Mouse (Mus musculus) cerebellum, postnatal 4 days (tissue): ENCODE data around the gene S100a10.
"Not testable (repeated sequence)": the region's sequence is repeated elsewhere in the genome, so short reads cannot be mapped to it uniquely, and the experiment has no call there.

Source experiments
- DNase-seq, 2 experiments: peaks; one replicate each; pipeline ENCODE4 v3.0.0; 2022; ENCODE audit warnings: low spot score in 2 of 2, mixed read lengths in 1 of 2

The S100a10 gene

DNA sequence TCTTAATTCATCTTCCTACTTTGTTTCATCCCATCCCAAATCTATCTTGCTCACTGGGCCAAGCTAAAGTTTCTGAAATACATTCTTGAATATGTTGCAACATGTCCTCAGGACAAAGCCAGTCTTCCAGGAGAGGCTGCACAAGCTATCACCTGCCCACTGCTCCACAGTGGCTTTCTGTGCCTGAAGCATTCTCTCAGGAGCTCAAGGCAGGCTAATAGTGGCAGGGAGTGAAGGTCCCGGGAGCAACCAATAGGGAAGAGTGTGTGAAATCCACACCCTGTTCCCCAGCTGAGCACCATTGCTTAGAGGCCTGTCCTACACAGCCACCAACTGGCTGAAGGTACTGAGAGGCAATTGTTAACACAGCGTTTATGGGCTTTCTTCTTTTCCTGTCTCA lies 26.1 kb downstream of the S100a10 start:
- DNase-seq, result no peak

DNA sequence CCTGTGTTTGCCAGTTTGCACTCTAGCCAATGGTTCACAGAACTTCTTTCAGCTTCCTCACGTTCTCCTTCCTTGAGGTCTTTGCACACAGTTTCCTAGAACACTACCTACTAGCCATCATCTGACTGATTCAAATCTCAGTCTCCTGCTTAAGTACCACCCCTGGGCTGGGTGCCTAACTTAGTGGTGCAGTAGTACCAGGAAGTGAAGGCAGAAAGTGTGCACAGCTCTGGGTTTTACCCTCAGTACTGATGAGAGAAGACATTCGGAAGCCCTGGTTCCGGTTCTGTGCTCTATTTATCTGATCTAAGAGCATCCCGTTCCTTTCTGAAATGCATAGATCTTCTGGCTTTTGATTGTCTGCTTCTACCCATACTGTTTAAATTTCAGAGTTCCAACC lies 26.8 kb downstream of the S100a10 start:
- no peak for DNase-seq

DNA sequence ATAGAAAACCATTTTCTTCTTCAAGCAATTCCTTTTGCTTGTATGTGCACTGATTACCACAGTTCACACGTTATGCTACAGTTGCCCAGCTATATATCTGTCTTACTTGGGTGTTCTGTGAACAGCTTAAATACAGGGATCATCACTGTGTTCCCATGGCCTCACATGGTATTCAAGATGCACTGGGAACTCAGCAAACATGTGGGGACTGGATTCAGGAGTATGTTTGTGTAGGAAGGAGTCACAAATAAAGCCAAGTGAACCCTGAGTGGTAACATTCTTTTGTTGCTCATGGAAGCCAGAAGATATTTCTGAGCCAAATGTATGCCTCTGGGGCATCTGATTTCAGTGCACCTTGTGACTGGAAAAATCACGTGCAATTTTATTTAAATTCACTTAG lies 28.2 kb downstream of the S100a10 start:
- DNase-seq, result no peak

DNA sequence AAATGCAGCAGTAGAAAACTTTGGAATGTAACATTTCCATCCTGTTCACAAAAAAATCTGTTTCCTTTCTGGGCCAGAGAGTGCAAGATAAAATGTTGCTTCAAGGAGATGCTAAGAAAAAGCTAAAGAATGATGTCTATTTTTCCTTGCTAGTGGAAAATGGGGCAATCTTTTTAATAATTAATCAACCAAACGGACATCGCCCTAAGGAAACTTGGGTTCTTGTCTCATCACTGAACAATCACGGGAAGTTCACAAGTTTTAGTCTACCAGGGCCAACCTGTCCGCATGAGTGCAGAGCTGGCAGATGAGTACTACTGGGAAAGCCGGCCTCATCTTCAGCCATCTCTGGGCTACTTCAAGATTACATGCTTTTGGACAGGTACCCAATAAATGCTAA lies 34.7 kb downstream of the S100a10 start:
- no peak for DNase-seq

DNA sequence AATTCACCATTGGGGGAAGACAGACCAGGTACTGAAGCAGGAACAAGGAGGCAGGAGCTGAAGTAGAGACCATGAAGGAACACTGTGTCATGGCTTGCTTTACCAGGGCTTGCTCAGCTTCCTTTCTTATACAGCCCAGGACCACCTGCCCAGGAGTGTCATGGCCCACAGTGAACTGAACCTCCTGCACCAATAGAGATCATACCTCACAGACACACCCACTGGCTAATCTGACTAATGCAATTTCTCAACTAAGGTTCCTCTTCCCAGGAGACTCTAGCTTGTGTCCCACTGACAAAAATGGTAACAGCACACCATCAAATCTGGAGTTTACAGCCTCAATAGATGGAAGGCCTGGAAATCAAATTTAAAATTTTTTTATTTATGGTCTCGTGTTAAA lies 35.4 kb downstream of the S100a10 start:
- DNase-seq, result no peak

DNA sequence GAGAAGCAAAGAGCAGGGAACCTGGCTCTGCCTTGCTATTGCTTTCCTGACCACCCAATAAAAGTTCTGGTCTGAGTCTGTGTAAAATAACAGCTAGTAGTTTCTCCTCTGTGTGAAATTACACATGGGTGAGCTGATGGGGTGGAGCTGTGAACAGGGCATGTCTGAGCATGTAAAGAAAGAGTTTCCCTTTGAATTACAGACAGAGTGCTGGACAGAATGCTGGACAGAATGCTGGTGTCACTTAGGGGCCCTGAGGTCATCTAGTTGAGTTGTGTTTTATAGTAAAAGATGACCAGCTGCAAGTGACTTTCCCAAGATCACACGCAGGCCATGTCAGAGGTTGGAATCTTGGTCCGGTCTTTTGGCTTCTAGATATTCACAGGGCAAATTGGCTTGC lies 37.2 kb downstream of the S100a10 start:
- DNase-seq, result no peak

DNA sequence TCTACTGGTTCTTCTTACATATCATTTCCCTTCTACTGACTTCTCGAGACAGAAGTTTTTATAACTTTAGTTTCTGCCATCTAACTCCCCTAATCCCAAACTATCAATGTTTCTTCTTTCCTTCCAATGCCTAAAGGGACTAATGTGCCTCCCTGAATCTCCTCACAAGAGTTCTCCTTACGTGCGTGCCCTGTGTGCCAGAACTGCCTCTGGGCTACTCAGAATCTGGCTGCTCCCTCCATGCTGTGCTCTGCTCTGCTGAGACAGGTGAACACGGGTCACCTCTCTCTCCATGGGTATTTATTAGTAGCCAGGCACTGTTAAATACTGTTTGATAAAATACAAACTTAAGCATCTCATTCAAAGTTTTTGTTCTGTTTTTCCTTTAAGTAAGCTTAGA lies 38.1 kb downstream of the S100a10 start:
- DNase-seq, result no peak

DNA sequence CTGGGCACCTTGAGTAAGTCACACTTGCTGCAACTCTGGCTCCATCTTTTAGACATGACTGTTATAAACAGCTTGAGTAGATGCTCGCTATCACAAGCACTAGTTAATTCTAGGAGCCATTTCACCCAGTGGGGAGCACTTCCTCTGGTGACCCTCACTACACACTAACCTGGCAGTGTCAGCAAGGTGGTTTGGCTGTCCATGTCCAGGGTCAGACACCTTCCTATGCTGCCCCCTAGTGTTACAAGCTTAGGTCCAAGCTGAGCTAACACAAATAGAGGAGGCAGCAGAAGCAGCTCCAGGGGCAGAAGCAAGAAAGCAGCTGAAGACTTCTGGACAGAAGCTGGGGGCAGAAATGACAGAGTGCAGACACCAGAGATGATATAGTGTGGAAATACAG lies 38.6 kb downstream of the S100a10 start:
- DNase-seq, result peak in 1 of 2 experiments; percentile 7

DNA sequence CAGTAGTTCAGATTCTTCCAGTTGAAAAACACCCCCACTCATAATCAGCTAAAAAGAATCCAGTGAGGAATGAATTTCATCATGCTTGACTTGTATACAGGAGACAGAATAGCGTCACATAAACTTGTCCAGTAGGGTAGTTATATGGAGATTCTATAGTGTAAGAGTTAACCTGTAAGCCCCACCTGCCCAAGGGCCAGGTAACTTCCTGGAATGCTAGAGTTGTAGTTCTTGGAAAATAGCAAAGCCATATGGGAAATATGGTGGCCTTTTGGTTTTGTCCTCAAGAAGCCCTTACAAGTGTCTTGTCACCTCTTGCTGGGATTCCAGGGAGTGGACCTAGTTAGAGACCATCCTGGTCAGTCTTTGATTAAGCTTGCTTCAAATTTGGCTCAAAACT lies 41.8 kb downstream of the S100a10 start:
- no peak for DNase-seq

DNA sequence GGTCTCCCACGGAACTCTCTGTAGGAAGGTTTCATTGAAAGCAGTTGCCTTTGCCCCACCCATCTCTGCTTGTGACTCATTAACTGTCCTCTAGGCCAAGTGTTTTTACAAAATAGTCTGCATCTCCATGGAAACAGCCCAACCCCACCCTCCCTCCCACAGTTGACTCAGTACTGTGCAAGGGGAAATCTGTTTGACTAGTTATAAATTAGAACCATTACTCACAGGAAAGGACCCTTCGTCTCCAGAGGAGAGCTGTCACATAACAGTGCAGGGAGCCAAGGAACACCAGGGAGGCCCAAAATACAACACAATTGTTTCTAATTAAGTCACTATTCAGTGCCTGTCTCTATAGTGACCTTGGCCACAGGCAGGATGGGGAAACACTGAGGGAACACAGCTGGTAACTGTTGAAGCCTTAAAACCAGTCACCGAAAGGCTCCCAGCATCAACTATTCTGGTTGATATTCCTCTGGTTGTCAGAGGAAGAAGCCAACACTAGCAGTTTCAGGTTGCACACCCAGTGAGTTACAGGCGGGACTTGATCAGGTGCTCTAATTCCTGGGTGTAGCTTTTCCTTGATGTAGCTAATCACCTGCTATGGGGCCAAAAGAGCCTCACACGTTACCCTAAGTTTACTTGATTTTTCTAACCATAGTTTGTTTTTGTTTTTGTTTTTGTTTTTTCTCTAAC lies 42.5 kb downstream of the S100a10 start:
- DNase-seq, result no peak

DNA sequence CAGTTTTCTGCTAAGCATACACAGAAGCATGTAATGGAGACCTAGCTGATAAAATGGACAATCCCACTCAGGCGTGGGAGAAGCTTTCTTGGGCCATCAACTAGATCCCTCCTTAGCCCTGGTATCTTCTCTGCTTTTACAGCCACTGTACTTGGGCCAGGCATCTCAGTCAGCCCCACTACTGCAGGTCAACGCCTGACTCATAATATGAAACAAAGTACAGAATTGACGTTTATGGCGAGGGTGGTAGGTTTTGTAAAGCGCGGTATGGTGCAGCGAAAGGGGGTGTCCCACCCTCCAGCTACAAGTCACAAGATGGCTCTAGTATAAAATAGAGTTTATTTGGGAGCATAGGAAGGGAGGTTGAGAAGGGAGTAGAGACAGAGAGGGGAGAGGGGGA lies 43.1 kb downstream of the S100a10 start:
- DNase-seq, result no peak

DNA sequence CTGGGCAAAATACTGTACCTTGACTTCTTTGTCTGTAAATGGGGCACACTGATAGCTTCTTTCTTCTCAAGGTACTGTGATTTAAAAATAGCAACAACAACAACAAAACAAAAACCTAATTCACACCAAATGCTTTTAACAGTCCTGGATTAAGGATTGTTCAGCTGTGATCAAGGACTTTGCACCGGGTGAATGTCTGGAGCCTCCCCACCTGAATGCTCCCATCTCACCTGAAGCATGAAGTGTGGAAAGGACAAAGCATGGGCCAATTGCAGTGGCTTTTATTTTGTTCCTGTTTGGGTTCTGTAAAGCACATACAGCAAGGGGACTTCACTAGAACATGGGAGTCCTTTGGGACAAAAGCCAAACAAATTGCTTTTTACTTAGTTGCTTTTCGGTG lies 45.3 kb downstream of the S100a10 start:
- no peak for DNase-seq

DNA sequence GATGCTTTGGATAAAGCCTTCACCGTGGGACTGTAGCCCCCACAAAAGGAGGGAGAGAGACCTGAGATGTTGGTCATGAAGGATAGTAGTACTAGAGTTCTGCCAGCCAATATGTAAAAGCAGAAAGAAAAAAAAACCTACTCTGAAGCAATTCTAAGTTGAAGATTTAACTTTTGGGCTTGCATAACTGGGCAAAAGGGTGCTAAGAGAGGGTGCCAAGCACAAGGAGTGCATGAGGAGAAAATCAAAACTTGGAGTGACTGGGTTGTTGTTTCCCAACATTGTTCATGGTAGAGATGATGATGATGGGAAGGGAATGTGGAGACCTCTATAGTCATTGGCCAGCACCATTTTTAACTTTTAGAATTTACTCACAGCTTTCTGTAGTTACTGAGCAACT lies 47.0 kb downstream of the S100a10 start:
- DNase-seq, result no peak

DNA sequence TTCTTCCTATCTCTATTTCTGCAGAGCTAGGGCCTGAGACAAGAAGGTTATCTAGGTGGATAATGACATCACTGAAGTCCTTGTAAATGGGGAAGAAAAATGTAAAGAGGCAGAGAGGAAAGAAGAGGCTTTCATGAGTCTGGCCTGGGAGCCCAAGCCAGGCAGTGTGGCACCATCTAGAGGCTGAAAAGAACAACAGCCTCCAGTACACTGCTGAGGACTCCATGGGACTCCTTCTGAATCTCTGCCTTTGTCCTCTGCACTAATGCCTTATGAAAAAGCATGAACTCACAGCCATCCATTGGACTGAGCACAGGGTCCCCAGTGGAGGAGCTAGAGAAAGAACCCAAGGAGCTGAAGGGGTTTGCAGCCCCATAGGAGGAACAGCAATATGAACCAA lies 54.1 kb downstream of the S100a10 start:
- DNase-seq, result not testable (repeated sequence)
